In the genomic region with DNA sequence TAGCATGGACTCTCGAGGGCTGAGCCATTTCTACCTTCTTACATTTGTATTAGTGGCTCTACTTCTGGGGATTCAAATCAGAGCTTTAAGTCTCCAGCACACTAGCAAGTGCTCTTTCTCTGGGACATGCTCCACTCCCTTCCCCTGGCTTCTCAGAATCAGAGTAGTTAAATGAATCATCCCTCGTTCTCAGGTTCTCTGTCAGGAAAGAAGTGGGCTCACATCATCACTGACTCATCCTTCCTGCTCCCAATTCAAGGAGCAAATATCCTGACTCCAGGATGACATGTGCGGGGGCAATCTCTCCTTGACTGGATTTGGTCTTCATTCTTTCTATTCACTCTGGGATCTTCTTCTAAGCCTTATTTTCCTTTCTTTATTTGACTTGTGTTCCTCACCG, we compare ENCODE assay signal across 13 mouse cellular contexts.
"Had no signal": no experiment of that assay in that cellular context is flagged by ENCODE, and none has a peak within 500 bp of the region (broad histone marks: within the 10 kb centered on the region; RNA-seq: fewer than 3 reads in every experiment).

No protein-coding gene starts in this region.

- ATAC-seq: liver, embryonic 12.5 days; midbrain, embryonic 16.5 days had no signal

- DNase-seq: kidney, adult 11 months; kidney, postnatal 14 days; lung, postnatal 14 days; thymus, adult 18-20 months; thymus, postnatal 14 days had no signal

- H3K4me1 ChIP-seq: kidney, embryonic 15.5 days; limb, embryonic 15.5 days; liver, embryonic 12.5 days; lung, embryonic 15.5 days; megakaryocyte, embryonic 14.5 days; neural tube, embryonic 13.5 days had no signal

- H3K4me3 ChIP-seq: kidney, embryonic 15.5 days; left cerebral cortex, adult 2 months; limb, embryonic 15.5 days; liver, embryonic 12.5 days; lung, embryonic 15.5 days; megakaryocyte, embryonic 14.5 days; neural tube, embryonic 13.5 days had no signal
